Mouse (Mus musculus) forebrain, embryonic 10.5 days (tissue): ENCODE data around the gene Ndufa6. TPM values are rescaled to one million over a fixed set of nuclear protein-coding genes. Genes with fewer than 3 reads are reported as not detected.

ENCODE experiments used
- DNase-seq: peaks from one replicate; pipeline ENCODE4 v3.0.0-alpha.2; 2017; ENCODE audit warnings: low spot score; ENCODE audit errors: extremely low spot score
- H3K27ac ChIP-seq: fragments of 300-500 bp; sonication (generic); 2 replicates; pipeline ENCODE4 v1.5.1; 2016; ENCODE audit warnings: mild to moderate bottlenecking
- H3K27me3 ChIP-seq: fragments of 300-500 bp; sonication (generic); 2 replicates; pipeline ENCODE4 v1.6.1; 2016; ENCODE audit warnings: mild to moderate bottlenecking; ENCODE audit not compliant: poor library complexity, severe bottlenecking
- H3K36me3 ChIP-seq: fragments of 300-500 bp; sonication (generic); replicated peaks from 2 replicates; pipeline ENCODE4 v1.6.1; 2016; ENCODE audit warnings: mild to moderate bottlenecking, moderate library complexity
- H3K4me1 ChIP-seq: fragments of 300-500 bp; sonication (generic); 2 replicates; pipeline ENCODE4 v1.6.1; 2016
- H3K4me3 ChIP-seq: fragments of 300-500 bp; sonication (generic); 2 replicates; pipeline ENCODE4 v1.5.1; 2016; ENCODE audit warnings: mild to moderate bottlenecking, moderate library complexity
- H3K9me3 ChIP-seq: fragments of 300-500 bp; sonication (generic); 2 replicates; pipeline ENCODE4 v1.6.1; 2016; ENCODE audit warnings: mild to moderate bottlenecking, moderate library complexity
- WGBS: fragments of 180-500 bp; shearing (Covaris S2); methylation state at CpG from one replicate; pipeline ENCODE4 v1.1.7; 2016; 5-methylcytosine and 5-hydroxymethylcytosine counted together
- microRNA-seq: library from miRNA; unstranded; fragments of <30 nt; microRNA quantifications from one replicate; pipeline ENCODE4, GENCODE M21; 2017
- polyA plus RNA-seq: library from polyadenylated mRNA; unstranded; fragments of >200 nt; fragmentation: Nextera tagmentation; extraction: Ambion mirVana; gene quantifications from 2 replicates; pipeline ENCODE4 v1.2.1, GENCODE M21; 2016

The Ndufa6 gene
- polyA plus RNA-seq, 1 experiment from 2014 or later = 228 TPM

DNA sequence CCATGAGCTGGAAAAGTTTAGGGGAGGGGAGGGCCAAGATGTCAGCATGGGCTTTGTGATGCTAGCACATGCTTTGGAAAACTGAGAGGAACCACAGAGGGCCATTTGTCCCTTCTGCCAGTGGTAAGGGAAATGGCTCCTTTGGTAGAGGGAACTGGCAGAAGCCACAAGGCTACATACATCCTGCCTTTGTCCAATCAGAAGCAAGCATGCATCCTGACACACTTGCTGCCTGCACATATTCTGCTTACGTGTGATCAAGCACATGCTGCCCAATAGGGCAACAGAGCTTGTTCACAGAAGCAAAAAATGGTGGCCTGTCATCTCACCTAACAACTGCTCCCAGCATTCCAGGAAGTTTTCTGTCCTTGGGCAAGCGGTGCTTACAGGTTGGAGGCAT is 28.7 kb downstream of the Ndufa6 start:
- WGBS = 85% methylated on average over 2 of the region's 2 CpGs
- DNase-seq = no peak
- Histone ChIP-seq H3K9me3 (no peaks in the 10 kb centered on the region), H3K27me3 (no peaks in the 10 kb centered on the region), H3K4me1 (0 out of 2 replicates have a peak, but pooled peaks cover 3% of the 10 kb centered on the region), H3K27ac (no peak overlapping the region), H3K36me3 (peaks cover 15% of the 10 kb centered on the region), H3K4me3 (no peak overlapping the region)

DNA sequence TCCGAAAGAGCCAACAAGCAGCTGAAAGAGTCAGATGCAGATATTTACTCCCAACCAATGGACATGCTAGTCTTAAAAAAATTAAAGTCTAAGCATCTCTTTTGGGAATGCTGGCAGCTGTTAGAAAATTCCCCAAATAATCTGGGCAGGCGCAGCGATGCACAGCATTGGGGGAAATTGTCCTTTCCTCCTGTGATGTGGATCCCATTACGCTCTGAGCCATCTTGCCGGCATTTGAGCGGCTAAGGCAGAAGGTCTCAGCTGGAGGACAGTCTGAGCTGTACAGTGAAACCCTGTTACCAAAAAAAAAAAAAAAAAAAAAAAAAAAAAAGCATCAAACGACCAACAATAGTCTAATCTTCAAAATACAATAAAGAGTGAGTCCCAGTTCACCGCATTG is 31.9 kb downstream of the Ndufa6 start:
- no peak for DNase-seq
- H3K27me3 ChIP-seq = no peaks in the 10 kb centered on the region
- 0 out of 2 replicates have a peak, but pooled peaks cover 3% of the 10 kb centered on the region for H3K4me1 ChIP-seq
- WGBS = 80% methylated on average over 8 of the region's 8 CpGs
- no peak overlapping the region for H3K4me3 ChIP-seq
- no peaks in the 10 kb centered on the region for H3K9me3 ChIP-seq
- no peak overlapping the region for H3K27ac ChIP-seq
- no peaks in the 10 kb centered on the region for H3K36me3 ChIP-seq

DNA sequence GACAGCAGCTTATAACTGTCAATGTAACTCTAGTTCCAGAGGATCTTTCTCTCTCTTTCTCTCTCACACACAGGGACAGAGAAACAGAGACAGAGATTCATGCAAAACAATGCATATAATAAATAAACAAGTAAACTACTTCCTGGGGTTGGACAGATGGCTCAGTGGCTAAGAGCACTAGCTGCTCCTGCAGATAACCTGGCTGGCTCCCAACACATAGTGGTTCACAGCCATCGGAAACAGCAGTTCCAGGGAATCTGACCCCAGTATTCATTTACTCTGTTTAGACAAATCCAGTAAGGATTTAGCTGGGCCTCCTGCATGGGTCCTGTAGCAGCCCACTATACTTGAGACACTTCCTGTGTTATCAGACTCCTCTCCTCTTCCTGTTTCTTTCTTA is 34.5 kb downstream of the Ndufa6 start:
- 90% methylated on average over 1 of the region's 1 CpGs for WGBS
- Histone ChIP-seq H3K4me3 (no peak overlapping the region), H3K9me3 (no peaks in the 10 kb centered on the region), H3K27ac (no peak overlapping the region), H3K4me1 (0 out of 2 replicates have a peak, but pooled peaks cover 3% of the 10 kb centered on the region), H3K36me3 (no peaks in the 10 kb centered on the region), H3K27me3 (no peaks in the 10 kb centered on the region)
- no peak for DNase-seq

DNA sequence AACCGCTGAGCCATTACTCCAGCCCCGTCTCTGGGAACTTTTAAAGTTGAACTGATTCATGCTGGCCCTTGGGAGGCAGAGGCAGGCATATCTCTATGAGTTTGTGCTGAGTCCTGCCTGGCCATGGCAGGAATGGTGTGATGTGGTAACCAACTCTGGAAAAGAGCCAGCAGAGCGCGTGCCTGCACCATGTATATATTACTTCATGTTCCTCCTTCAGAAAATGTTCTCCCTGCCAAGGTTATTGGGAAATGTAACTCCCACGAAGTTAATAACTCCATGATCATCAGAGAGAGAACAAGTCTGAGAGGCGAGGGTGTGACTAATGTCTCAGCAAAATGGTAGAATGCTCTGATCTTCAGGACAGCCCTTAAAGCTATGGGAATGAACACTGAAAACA is 36.3 kb downstream of the Ndufa6 start:
- H3K27me3 ChIP-seq = no peaks in the 10 kb centered on the region
- H3K4me1 ChIP-seq = 0 out of 2 replicates have a peak, but pooled peaks cover 1% of the 10 kb centered on the region
- no peak overlapping the region for H3K4me3 ChIP-seq
- no peaks in the 10 kb centered on the region for H3K36me3 ChIP-seq
- DNase-seq = no peak
- 89% methylated on average over 6 of the region's 6 CpGs for WGBS
- H3K27ac ChIP-seq = no peak overlapping the region
- H3K9me3 ChIP-seq = no peaks in the 10 kb centered on the region

DNA sequence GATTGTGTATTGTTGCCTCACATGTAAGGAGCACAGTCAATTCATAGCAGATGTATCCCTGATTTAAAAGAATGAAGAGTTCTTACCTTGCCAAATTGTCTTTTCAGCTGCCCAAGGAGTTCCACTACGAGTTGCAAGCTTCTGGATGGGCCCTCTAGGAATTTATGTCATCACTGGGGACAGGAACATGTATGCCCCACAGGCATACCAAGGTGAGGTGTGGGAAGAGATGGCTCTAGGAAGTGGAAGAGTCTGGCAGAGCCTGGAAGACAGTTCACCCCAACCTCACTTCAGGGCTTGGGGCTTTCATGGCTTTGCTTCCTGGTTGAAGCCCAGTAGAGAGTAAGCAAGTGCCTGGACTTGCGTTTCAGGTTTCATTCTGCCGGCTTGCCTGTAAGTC is 45.7 kb downstream of the Ndufa6 start:
- DNase-seq = no peak
- Histone ChIP-seq H3K36me3 (no peaks in the 10 kb centered on the region), H3K4me1 (no peaks in the 10 kb centered on the region), H3K4me3 (no peak overlapping the region), H3K27me3 (no peaks in the 10 kb centered on the region), H3K27ac (no peak overlapping the region), H3K9me3 (no peaks in the 10 kb centered on the region)
- 83% methylated on average over 3 of the region's 3 CpGs for WGBS

DNA sequence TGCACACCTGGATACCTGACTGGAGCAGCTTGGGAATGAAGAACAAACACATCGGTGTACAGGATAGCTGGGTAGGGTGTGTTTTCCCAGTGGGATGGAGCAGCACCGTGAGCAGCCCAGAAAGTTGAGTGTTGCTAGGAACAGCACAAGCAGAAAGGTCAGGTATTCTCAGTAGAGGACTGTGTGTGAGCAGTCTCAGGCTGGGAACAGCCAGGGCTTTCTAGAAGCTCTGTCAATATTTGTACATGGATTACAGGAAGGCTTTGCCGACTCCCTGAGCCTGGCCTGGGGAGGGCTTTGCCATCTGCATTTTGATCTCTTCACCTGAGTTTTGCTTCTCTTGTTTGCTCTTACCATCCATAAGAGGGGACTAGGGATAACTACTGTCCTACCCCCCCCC is 47.0 kb downstream of the Ndufa6 start:
- Histone ChIP-seq H3K4me1 (no peaks in the 10 kb centered on the region), H3K36me3 (no peaks in the 10 kb centered on the region)
- WGBS = 82% methylated on average over 3 of the region's 3 CpGs

More for the DNA sequence above, 47.0 kb downstream of the Ndufa6 start:
- Histone ChIP-seq H3K27me3 (no peaks in the 10 kb centered on the region), H3K27ac (no peak overlapping the region), H3K9me3 (no peaks in the 10 kb centered on the region), H3K4me3 (no peak overlapping the region)
- DNase-seq = no peak

Small RNA genes within 50 kb of the gene (microRNA-seq; reads per million reads assigned to microRNA genes)
- not detected for gene Mir7684

Other genes starting within 250 kb of the Ndufa6 start
- gene Ccdc134, start 226.4 kb downstream of the Ndufa6 start, polyA plus RNA-seq = 22.9 and 24.0 TPM in 2 replicates
- 207 and 227 TPM in 2 replicates for gene Srebf2, start 207.1 kb downstream of the Ndufa6 start, polyA plus RNA-seq
- gene Shisa8, start 141.5 kb downstream of the Ndufa6 start, polyA plus RNA-seq = 0.87 and 0.95 TPM in 2 replicates
- 0.18 TPM in 1 of 2 replicates, not detected in the other for gene Tnfrsf13c, start 130.0 kb downstream of the Ndufa6 start, polyA plus RNA-seq
- gene Cenpm, start 109.6 kb downstream of the Ndufa6 start, polyA plus RNA-seq = 95.1 and 97.3 TPM in 2 replicates
- 0.26 TPM in 1 of 2 replicates, not detected in the other for gene 1500009C09Rik, start 101.9 kb downstream of the Ndufa6 start, polyA plus RNA-seq
- 62.1 and 62.5 TPM in 2 replicates for gene Sept3, start 79.4 kb downstream of the Ndufa6 start, polyA plus RNA-seq
- gene Wbp2nl, start 55.4 kb downstream of the Ndufa6 start, polyA plus RNA-seq = 0.10 and 0.11 TPM in 2 replicates
- 20.5 and 20.8 TPM in 2 replicates for gene Naga, start 15.4 kb downstream of the Ndufa6 start, polyA plus RNA-seq
- 3.7 and 4.3 TPM in 2 replicates for gene Pheta2, start 15.4 kb downstream of the Ndufa6 start, polyA plus RNA-seq
- 218 and 236 TPM in 2 replicates for gene Smdt1, start 15.4 kb downstream of the Ndufa6 start, polyA plus RNA-seq
- gene Cyp2d22, start 25.9 kb upstream of the Ndufa6 start, polyA plus RNA-seq = 3.0 and 3.8 TPM in 2 replicates
- gene Cyp2d11, start 39.7 kb upstream of the Ndufa6 start, polyA plus RNA-seq = not detected in 2 replicates
- not detected in 2 replicates for gene Cyp2d10, start 52.9 kb upstream of the Ndufa6 start, polyA plus RNA-seq
- not detected in 2 replicates for gene Cyp2d9, start 79.1 kb upstream of the Ndufa6 start, polyA plus RNA-seq
- gene Cyp2d12, start 200.8 kb upstream of the Ndufa6 start, polyA plus RNA-seq = not detected in 2 replicates